Mouse (Mus musculus) stomach, embryonic 15.5 days (tissue): ENCODE measurements around the gene Cpne5. TPM values are rescaled to one million over a fixed set of nuclear protein-coding genes. Genes with fewer than 3 reads are reported as not detected.
A peak's percentile ranks its signal among the peaks of the same experiment; 100 is the strongest.

Source experiments
- ATAC-seq: fragments of 200-750 bp; cut with Nextera tagmentation; 2 replicates; pipeline ENCODE4 v1.8.0; 2017; ENCODE audit warnings: low read depth, moderate number of reproducible peaks, moderate TSS enrichment; ENCODE audit not compliant: insufficient read depth, low FRiP score
- H3K27ac ChIP-seq: fragments of 300-500 bp; sonication (generic); 2 replicates; pipeline ENCODE4 v1.5.1; 2015; ENCODE audit warnings: mild to moderate bottlenecking, inconsistent platforms
- H3K27me3 ChIP-seq: fragments of 300-500 bp; sonication (generic); replicated peaks from 2 replicates; pipeline ENCODE4 v1.6.1; 2015; ENCODE audit warnings: inconsistent platforms
- H3K36me3 ChIP-seq: fragments of 300-500 bp; sonication (generic); 2 replicates; pipeline ENCODE4 v1.6.1; 2015; ENCODE audit warnings: inconsistent platforms
- H3K4me1 ChIP-seq: fragments of 300-500 bp; sonication (generic); 2 replicates; pipeline ENCODE4 v1.6.1; 2015; ENCODE audit warnings: inconsistent platforms
- H3K4me2 ChIP-seq: fragments of 300-500 bp; sonication (generic); 2 replicates; pipeline ENCODE4 v1.6.1; 2015; ENCODE audit warnings: mild to moderate bottlenecking, inconsistent platforms
- H3K4me3 ChIP-seq: fragments of 300-500 bp; sonication (generic); replicated peaks from 2 replicates; pipeline ENCODE4 v1.5.1; 2015; ENCODE audit warnings: inconsistent platforms
- H3K9ac ChIP-seq: fragments of 300-500 bp; sonication (generic); 2 replicates; pipeline ENCODE4 v1.6.1; 2015; ENCODE audit warnings: inconsistent platforms
- H3K9me3 ChIP-seq: fragments of 300-500 bp; sonication (generic); 2 replicates; pipeline ENCODE4 v1.6.1; 2016; ENCODE audit warnings: inconsistent platforms
- WGBS: fragments of 180-500 bp; shearing (Covaris S2); methylation state at CpG from one replicate; pipeline ENCODE4 v1.1.7; 2015; 5-methylcytosine and 5-hydroxymethylcytosine counted together
- polyA plus RNA-seq: library from polyadenylated mRNA; unstranded; fragments of >200 nt; fragmentation: Nextera tagmentation; extraction: Ambion mirVana; gene quantifications from 2 replicates; pipeline ENCODE4 v1.2.1, GENCODE M21; 2015

Cpne5 gene
- polyA plus RNA-seq, 1 experiment from 2014 or later, result 10.3 TPM

DNA sequence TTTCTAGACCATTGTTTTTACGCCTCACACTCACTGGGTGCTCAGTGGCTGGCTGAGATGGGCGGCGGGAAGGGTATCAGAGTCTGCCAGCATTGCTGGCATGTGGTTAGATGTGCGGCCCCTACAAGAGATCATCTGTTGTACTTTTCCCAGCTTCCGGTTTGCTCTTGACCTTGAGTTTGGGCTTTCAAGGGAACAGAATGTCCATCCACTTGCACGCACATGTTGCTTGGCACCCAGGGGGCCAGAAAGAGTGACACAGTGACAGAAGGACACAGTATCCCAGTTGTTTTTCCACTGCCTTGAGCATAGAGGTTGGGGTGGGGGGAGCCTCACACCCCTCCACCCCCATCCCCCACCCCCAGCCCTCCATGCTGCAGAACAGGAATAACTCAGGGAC, 90.2 kb downstream of the Cpne5 start:
- no peak overlapping the region for H3K4me2 ChIP-seq
- H3K9ac ChIP-seq, result no peak overlapping the region
- no peaks in the 10 kb centered on the region for H3K27me3 ChIP-seq
- no peaks in the 10 kb centered on the region for H3K9me3 ChIP-seq
- 70% methylated on average over 6 of the region's 6 CpGs for WGBS
- no peak overlapping the region for H3K27ac ChIP-seq
- no peaks in the 10 kb centered on the region for H3K36me3 ChIP-seq
- ATAC-seq, result peak; percentile 5; the same call in 1 of the 2 replicates
- no peak overlapping the region for H3K4me3 ChIP-seq
- peaks cover 7% of the 10 kb centered on the region; the same call in 1 of the 2 replicates for H3K4me1 ChIP-seq

DNA sequence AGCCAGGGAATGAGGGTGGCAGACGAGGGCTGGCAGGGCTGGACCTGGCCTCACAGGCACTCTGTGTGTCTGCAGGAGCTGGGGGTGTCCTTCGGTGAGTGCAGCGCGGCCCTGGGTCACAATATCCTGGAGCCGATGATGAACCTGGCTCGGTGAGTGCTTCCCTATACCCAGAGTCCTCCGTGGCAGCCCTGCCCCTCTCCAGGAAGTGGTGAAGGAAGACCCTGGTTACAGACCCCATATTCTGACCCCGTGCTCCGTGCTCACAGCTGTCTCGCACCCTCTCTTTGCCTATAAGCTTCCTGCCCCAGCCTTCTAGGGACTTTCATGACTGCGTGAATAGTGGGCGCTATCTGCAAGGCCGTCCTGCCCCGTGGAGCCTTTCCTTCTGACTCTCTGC, 90.7 kb downstream of the Cpne5 start:
- Histone ChIP-seq H3K4me2 (no peak overlapping the region), H3K27ac (no peak overlapping the region), H3K27me3 (no peaks in the 10 kb centered on the region), H3K4me3 (no peak overlapping the region), H3K9me3 (no peaks in the 10 kb centered on the region), H3K9ac (no peak overlapping the region), H3K4me1 (peaks cover 7% of the 10 kb centered on the region; the same call in 1 of the 2 replicates), H3K36me3 (no peaks in the 10 kb centered on the region)
- no peak for ATAC-seq
- WGBS, result 81% methylated on average over 14 of the region's 14 CpGs

DNA sequence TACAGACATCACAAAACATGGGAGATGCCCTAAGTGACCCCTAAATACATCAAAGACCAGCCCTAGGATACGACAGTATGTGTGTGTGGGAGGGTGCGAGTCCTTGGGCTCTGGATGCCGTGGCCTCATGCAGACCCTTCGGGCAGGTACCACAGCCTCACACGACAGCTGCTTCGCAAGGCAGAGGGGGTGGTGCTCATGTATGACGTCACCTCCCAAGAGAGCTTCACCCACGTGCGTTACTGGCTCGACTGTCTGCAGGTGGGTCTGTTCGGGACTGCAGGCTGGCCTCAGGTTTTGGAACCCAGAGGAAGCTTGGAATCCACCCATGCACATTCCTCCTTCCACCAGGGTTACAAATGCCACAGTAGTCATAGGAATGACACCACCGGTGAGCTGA, 92.9 kb downstream of the Cpne5 start:
- H3K4me1 ChIP-seq, result peaks cover 7% of the 10 kb centered on the region; the same call in 1 of the 2 replicates
- no peaks in the 10 kb centered on the region for H3K9me3 ChIP-seq
- H3K27ac ChIP-seq, result no peak overlapping the region
- H3K4me2 ChIP-seq, result no peak overlapping the region
- H3K9ac ChIP-seq, result no peak overlapping the region
- H3K36me3 ChIP-seq, result no peaks in the 10 kb centered on the region
- H3K27me3 ChIP-seq, result no peaks in the 10 kb centered on the region
- no peak overlapping the region for H3K4me3 ChIP-seq
- 92% methylated on average over 12 of the region's 12 CpGs for WGBS
- no peak for ATAC-seq

DNA sequence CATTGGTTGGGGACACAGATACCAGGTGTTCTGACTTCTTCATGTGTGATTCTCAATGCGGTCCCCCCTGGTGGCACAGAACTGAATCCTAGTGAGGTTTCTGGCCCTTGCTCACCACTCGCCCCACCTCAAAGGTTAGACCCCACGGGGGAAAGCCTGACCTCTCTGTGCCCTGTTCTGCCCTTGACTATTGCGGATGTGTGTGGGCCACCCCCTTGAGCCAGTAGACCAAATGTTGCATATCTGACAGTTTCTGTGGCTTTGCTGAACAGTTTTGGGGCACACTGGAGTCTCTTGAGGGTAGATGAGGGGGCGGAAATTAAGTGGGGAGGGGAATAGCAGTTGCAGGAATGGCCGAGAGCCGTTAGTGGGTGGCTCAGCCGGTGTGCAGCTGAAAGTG, 94.7 kb downstream of the Cpne5 start:
- H3K36me3 ChIP-seq, result no peaks in the 10 kb centered on the region
- no peaks in the 10 kb centered on the region for H3K9me3 ChIP-seq
- 76% methylated on average over 8 of the region's 8 CpGs for WGBS
- H3K27ac ChIP-seq, result no peak overlapping the region
- no peak overlapping the region for H3K4me2 ChIP-seq
- no peak for ATAC-seq
- H3K9ac ChIP-seq, result no peak overlapping the region
- H3K4me3 ChIP-seq, result no peak overlapping the region
- H3K4me1 ChIP-seq, result peaks cover 7% of the 10 kb centered on the region; the same call in 1 of the 2 replicates
- H3K27me3 ChIP-seq, result no peaks in the 10 kb centered on the region

DNA sequence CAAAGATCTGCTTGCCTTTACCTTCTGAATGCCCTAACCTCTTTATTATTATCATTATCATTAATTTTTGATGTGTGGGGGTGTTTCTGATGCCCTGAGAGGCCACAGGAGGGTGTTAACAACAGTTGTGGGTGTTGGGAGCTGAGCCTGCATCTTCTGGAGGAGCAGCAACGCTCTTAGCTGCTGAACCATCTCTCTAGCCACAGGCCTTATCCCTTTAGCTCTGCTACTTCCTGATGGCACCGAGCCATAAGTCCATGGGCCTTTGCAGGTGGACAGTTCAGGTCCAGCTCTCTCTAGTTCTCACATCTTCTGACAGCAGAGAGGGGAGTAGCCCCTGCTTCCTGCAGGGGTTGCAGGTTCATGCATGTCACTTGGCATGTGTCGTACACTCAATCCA, 96.4 kb downstream of the Cpne5 start:
- no peak overlapping the region for H3K4me3 ChIP-seq
- WGBS, result 79% methylated on average over 3 of the region's 3 CpGs
- no peak for ATAC-seq
- no peak overlapping the region for H3K4me2 ChIP-seq
- no peaks in the 10 kb centered on the region for H3K36me3 ChIP-seq
- no peaks in the 10 kb centered on the region for H3K4me1 ChIP-seq
- H3K9me3 ChIP-seq, result no peaks in the 10 kb centered on the region
- no peaks in the 10 kb centered on the region for H3K27me3 ChIP-seq
- no peak overlapping the region for H3K27ac ChIP-seq
- H3K9ac ChIP-seq, result no peak overlapping the region

DNA sequence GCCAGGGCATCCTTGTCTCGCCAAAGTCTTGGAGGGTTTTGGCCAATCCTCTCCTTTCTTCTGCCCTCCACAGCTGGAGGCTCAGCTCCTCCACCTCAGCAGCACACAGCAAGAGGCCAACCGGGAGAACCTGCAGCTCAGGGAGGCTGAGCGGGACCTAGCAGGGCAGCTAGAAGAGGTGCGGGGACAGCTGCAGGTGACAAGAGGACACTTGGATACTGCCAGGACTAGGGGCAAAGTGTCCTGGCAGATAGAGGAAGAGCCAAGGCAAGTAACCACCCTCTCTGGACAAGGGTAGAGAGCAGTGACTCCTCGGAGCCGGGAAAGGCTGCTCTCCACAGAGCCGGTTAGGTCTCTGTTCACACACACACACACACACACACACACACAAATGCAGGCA, 100.1 kb downstream of the Cpne5 start:
- 76% methylated on average over 7 of the region's 7 CpGs for WGBS
- Histone ChIP-seq H3K4me2 (no peak overlapping the region), H3K27me3 (no peaks in the 10 kb centered on the region), H3K9me3 (no peaks in the 10 kb centered on the region), H3K4me3 (no peak overlapping the region), H3K27ac (no peak overlapping the region), H3K4me1 (peaks cover 12% of the 10 kb centered on the region), H3K36me3 (no peaks in the 10 kb centered on the region), H3K9ac (no peak overlapping the region)
- no peak for ATAC-seq

DNA sequence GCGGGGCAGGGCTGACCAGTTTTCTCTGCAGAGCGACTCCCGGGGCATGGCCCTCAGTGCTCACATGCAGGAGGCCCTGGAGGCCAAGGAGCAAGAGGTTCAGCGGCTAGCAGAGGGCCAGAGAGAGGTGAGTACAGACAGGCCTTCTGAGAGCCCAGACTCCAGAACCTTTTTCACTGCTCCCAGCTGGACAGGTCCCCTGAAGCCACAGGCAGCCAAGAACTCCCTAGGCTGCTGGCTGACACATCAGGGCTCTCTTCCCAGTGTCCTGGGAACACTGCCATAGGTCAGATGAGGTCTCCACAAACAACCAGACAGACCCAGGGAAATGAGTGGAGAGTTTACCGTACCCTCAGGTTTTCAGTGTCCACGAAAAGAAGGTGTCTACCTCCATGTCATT, 101.7 kb downstream of the Cpne5 start:
- Histone ChIP-seq H3K27ac (no peak overlapping the region), H3K9ac (no peak overlapping the region), H3K4me3 (no peak overlapping the region), H3K9me3 (no peaks in the 10 kb centered on the region), H3K27me3 (no peaks in the 10 kb centered on the region), H3K36me3 (no peaks in the 10 kb centered on the region), H3K4me1 (peaks cover 12% of the 10 kb centered on the region), H3K4me2 (no peak overlapping the region)
- ATAC-seq, result no peak
- WGBS, result 60% methylated on average over 6 of the region's 6 CpGs

DNA sequence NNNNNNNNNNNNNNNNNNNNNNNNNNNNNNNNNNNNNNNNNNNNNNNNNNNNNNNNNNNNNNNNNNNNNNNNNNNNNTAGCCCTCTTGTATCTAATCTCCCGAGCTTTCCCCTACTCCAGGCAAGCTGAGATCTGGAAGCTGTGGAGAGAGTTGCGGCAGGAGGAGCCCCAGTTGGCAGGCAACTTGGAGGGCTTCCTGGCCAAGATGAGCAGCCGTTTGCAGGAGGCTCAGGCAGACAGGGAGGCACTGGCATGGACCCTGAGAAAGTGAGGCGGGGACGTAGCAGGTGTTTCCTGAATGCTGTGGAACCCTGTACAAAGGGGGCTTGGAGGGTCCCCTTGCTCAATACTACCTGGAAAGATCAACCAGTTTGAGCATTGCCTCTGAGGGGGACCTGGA, 102.9 kb downstream of the Cpne5 start:
- H3K4me2 ChIP-seq, result no peak overlapping the region
- H3K27me3 ChIP-seq, result no peaks in the 10 kb centered on the region
- H3K4me3 ChIP-seq, result no peak overlapping the region
- no peak for ATAC-seq
- no peak overlapping the region for H3K27ac ChIP-seq
- 59% methylated on average over 5 of the region's 5 CpGs for WGBS
- no peak overlapping the region for H3K9ac ChIP-seq
- peaks cover 12% of the 10 kb centered on the region for H3K4me1 ChIP-seq
- no peaks in the 10 kb centered on the region for H3K36me3 ChIP-seq
- no peaks in the 10 kb centered on the region for H3K9me3 ChIP-seq

DNA sequence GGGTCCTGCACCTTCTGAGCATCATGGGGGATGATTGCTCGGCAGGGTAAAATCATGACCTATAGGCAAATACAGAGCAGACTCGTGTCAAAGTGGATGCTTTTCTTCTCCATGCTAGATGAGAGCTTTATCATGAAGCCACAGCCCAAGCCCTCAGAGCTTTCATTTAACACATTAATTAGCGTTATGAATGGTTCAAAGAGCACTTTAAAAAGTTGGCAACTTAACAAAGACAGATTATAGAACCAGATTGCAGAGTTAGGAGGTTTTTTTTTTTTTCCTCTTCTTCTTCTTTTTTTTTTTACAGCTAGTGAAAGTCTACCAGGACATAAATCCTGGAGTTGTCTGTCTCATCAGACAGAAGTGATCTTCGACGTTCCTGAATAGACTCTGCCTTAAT, 108.6 kb downstream of the Cpne5 start:
- H3K9me3 ChIP-seq, result no peaks in the 10 kb centered on the region
- H3K4me3 ChIP-seq, result no peak overlapping the region
- ATAC-seq, result no peak
- H3K4me2 ChIP-seq, result no peak overlapping the region
- no peaks in the 10 kb centered on the region for H3K27me3 ChIP-seq
- no peak overlapping the region for H3K9ac ChIP-seq
- WGBS, result 59% methylated on average over 5 of the region's 5 CpGs
- no peak overlapping the region for H3K27ac ChIP-seq
- no peaks in the 10 kb centered on the region for H3K36me3 ChIP-seq
- H3K4me1 ChIP-seq, result no peaks in the 10 kb centered on the region

DNA sequence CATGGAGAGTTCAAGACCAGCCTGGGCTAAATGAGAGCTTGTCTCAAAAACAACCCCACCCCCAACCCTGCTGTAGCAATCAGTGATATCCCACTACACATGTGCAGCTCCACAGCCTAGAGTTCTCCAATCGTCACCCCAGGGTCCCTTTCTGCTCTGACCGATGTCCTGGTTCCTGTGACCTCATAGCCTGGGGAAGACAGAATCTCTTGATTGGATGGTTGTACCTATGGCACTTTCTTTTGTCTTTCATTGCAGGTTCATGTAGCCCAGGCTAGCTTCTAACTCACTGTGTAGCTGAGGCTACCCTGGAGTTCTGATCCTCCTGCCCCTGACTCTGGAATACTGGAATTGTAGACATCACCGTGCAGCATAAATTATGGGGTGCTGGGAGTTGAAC, 111.4 kb downstream of the Cpne5 start:
- no peak overlapping the region for H3K27ac ChIP-seq
- no peaks in the 10 kb centered on the region for H3K36me3 ChIP-seq
- H3K4me1 ChIP-seq, result peaks cover 16% of the 10 kb centered on the region; the same call in 1 of the 2 replicates
- H3K9ac ChIP-seq, result no peak overlapping the region
- no peak overlapping the region for H3K4me2 ChIP-seq
- H3K9me3 ChIP-seq, result no peaks in the 10 kb centered on the region
- no peak for ATAC-seq
- WGBS, result 90% methylated on average over 3 of the region's 3 CpGs
- H3K27me3 ChIP-seq, result no peaks in the 10 kb centered on the region
- H3K4me3 ChIP-seq, result no peak overlapping the region

DNA sequence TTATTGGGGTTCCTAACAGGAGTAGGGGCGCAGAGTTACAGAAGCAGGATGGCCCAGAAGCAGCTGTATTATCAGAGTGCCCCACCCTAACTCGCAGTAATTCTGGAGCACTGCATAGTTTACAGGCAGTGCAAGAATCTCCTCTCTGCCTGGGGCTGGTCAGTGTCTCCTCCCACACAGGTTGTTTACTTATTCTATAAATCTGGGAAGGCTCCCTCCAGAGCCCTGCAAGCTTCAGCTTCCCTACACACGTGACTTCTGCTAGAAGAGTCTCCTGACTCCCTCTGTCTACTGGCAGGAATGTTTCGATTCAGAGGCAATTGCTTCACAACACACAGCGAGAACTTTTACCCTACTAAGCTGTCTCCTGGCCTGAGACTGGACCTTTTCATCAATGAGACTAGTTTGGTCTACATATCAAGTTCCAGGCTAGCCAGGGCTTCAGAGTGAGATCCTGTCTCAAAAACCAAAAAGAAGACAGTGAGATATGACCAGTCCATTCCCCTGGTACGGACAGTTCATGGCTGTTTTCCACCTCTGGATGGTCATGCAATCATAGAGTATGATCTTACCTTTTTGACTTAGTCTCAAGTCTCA, 114.3 kb downstream of the Cpne5 start:
- 24% methylated on average over 6 of the region's 6 CpGs for WGBS
- Histone ChIP-seq H3K27ac (peak overlapping the region; percentile 71), H3K4me2 (no peak overlapping the region), H3K27me3 (no peaks in the 10 kb centered on the region), H3K4me3 (no peak overlapping the region), H3K36me3 (no peaks in the 10 kb centered on the region), H3K4me1 (peaks cover 16% of the 10 kb centered on the region; the same call in 1 of the 2 replicates), H3K9me3 (no peaks in the 10 kb centered on the region), H3K9ac (no peak overlapping the region)
- peak; percentile 87 for ATAC-seq

DNA sequence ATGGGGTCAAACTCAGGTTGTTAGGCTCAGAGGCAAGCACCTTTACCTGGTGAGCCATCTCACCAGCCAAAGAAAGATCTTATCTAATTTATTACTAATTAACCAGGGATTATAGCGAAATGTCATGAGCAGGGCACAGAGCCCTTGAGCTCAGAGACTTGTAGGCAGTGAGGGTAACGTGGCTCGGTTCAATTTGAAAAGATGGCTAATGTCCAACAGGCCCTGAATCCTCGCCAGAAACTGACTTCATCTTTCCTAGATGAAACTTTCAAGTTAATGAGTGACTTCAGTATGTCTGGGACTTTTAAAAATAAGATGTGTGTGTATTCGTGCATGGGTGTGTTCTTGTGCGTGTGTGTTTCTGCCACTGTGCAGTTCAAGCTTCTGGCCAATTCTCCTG, 115.2 kb downstream of the Cpne5 start:
- no peaks in the 10 kb centered on the region for H3K9me3 ChIP-seq
- H3K36me3 ChIP-seq, result no peaks in the 10 kb centered on the region
- H3K27ac ChIP-seq, result peak overlapping the region; percentile 71
- H3K4me2 ChIP-seq, result no peak overlapping the region
- WGBS, result 32% methylated on average over 6 of the region's 6 CpGs
- no peak overlapping the region for H3K9ac ChIP-seq
- peaks cover 16% of the 10 kb centered on the region; the same call in 1 of the 2 replicates for H3K4me1 ChIP-seq
- no peaks in the 10 kb centered on the region for H3K27me3 ChIP-seq
- no peak for ATAC-seq
- no peak overlapping the region for H3K4me3 ChIP-seq

DNA sequence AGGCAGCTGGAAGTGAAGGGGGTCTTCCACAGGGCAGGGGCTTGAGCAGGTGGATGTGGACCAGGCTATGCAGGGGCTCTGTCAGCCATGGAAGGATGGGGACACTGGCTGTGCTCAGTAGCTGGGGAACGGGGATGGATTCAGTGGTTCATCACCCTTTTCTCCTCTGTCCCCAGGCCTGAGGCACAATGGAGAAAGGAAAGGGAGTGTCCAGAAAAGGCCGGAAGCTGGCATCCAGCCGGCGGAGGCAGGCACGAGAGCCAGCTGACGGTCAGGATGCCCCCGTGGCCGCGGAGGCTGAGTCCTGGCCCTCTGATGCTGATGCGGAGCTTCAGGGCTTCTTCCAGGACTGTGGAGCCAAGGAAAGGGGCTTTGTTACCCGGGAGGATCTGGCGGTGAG, 117.3 kb downstream of the Cpne5 start:
- Histone ChIP-seq H3K9ac (no peak overlapping the region), H3K4me2 (no peak overlapping the region), H3K4me1 (peaks cover 16% of the 10 kb centered on the region; the same call in 1 of the 2 replicates), H3K4me3 (no peak overlapping the region), H3K9me3 (no peaks in the 10 kb centered on the region), H3K27ac (no peak overlapping the region), H3K27me3 (no peaks in the 10 kb centered on the region), H3K36me3 (no peaks in the 10 kb centered on the region)
- ATAC-seq, result no peak
- WGBS, result 57% methylated on average over 12 of the region's 12 CpGs
